Mouse (Mus musculus) erythroid progenitor cell, adult 5-6 weeks (primary cell): ENCODE measurements around the gene Gm42957. TPM values are rescaled to one million over a fixed set of nuclear protein-coding genes. Genes with fewer than 3 reads are reported as not detected.
"Not testable (repeated sequence)": the region's sequence is repeated elsewhere in the genome, so short reads cannot be mapped to it uniquely, and the experiment has no call there.

Experiments
- ATAC-seq: replicated peaks from 2 replicates; pipeline ENCODE4 v1.8.0; 2016; ENCODE audit warnings: moderate number of reproducible peaks, mild to moderate bottlenecking, moderate TSS enrichment, inconsistent platforms; ENCODE audit not compliant: poor library complexity, low FRiP score, severe bottlenecking
- total RNA-seq, 2 experiments: library from RNA; stranded (forward) in 1 of 2; stranded (reverse) in 1 of 2; fragments of 150-400 nt in 1 of 2; fragments of 186-747, 209-891 nt in 1 of 2; gene quantifications; 2 replicates each; pipeline versions ENCODE4 v1.2.3 to v1.2.4; 2015 to 2017; ENCODE audit warnings: low replicate concordance in 2 of 2

Gm42957 gene
- total RNA-seq, 2 experiments from 2014 or later: not detected

DNA sequence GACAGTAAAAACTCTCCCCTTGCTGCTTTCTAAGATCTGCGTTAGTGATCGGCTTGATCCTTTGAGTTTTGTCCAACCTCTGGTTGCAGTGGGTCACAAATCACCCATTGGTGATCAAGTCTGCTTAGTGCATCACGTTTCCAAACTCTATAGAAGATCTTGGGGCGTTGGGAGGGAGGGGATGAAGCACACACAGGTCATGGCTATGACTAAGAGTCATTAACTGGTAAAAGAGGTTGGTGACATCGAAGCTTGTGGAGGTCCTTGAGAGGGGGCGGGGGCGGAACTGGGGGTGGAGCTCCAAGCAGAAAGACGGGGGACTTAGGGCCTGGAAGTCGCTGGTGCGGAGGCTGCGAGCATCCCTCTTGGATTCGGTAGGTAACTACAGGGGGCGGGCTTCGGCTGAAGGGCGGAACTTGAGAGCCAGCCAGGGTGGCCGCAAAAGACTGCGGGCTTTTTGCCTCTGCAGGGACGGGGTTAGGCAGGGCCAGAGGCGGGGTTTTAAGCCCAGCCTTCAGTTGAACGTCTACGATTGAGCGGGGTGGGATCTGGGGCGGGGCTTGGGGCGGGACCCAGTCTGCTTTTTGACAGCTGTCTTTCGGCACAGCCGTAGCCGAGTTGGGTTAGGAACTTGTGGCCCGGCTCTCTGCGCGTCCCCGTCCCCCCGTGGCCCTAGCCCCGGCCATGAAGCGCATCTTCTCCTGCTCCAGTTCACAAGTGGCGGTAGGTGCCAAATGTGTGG is 34.6 kb downstream of the Gm42957 start, which contains the start of gene Ankrd35:
Gene Ankrd35, plus strand, starts transcription at position 405 of the 742 bp plus-strand sequence.
- peak; percentile 92 for ATAC-seq

DNA sequence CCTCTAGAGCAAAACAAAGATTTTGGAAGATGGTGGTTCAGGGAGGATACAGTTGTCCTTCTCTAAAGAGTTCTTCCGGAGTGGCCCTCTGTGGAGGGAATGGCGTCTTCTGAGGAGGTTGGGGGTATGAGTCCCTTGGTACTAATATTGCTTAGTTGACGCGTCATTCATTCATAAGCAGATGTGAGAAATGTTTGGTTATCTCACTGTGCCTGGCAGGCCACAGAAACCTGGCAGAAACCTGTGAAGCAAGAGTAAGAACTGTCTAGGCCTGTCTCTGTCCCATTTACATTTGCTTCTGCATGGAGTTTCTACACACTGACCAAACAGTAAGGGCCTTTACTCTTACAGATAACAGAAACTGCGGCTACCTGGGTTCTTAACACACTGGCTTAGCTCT is 36.2 kb downstream of the Gm42957 start:
- no peak for ATAC-seq

DNA sequence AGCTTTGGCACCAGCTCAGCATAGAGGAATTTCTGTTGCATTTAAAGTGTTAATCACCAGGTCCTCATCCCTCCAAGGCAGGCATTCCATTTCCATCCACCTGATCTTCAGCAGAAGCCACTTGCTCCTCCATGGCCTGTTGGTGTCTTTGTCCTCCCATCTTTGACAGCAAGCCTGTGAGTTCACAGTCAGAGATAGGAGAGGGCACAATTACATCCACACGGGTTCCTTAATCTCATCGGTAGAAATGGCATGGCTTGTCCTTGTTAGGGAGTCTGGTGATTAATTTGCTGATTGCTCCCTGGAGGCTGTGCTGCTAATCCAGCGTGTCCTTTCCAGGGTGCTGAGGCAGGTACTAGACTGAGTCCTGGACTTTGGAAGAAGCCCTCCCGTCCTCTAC is 38.2 kb downstream of the Gm42957 start:
- no peak for ATAC-seq

DNA sequence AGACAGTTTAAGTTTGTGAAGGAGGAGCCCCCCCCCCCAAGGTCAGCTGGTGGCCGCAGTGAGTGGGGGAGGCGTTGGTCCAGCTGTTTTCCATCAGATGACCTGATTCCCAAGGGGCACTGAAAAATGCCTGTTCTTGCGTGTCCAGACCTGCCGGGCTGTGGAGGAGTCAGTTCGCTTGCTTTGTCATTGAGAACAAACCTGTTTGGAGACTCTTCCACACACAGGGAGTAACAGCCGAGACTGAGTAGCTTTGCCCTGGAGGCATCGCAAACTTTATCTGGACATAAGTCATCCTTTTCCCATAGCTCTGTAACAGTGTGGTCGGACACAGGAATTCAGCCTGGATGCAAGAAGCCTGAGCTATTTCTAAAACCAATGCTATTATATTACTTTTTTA is 39.2 kb downstream of the Gm42957 start:
- no peak for ATAC-seq

DNA sequence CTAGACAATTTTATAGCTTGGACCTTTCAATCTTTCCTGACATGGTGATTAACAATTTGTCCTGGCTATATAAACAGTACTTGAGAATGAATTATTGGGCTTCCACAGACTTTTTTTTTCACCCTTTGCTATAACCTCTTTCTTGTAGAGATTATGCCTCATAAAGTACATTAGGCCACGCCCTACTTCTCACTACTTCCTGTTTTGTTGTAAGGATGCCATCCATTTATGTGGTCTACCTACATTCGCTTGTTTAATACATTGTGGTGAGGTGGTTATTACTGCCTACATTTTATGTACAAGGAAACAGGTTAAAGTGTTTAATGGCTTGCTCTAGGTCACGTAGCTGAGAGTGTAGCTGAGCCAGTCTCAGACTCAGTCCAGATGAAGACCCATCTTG is 39.9 kb downstream of the Gm42957 start:
- ATAC-seq: no peak

DNA sequence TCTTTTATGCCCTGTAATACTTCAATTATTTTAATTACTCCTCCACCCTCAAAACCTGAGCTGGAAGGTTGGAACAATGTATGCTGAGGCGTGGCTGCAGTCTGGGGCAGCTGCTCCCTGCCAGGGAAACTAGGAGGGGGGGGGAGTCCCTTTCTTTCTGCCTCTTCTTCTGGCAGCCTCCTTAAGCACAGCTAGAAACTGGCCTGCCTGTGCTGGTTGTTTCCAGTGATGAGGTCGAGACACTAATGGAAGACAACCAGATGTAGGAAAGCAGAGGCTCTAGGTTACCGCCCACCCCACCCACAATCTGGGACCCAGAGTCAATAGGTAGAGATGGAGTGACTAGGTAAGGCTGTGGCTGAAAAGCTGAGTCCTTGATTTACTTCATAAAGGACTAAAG is 40.4 kb downstream of the Gm42957 start:
- no peak for ATAC-seq

DNA sequence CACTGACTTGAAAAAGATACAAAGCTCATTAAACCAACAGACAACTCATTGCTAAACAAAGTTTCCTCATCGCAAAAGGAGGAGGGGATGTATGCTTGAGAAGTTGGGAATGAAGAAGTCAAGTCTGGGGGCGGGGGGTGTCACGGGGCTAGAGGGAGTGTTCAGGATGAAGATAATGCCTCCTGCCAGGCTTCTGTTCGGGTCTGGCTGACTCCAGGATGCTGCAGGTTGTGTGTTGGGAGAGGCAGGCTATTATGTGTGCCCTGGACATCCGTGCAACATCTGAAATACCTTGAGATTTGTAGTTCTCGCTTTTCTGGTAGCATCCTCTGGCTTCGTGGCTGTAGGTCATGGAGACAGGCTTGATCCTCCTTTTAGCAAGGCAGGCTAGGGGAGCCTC is 43.2 kb downstream of the Gm42957 start:
- ATAC-seq: no peak

DNA sequence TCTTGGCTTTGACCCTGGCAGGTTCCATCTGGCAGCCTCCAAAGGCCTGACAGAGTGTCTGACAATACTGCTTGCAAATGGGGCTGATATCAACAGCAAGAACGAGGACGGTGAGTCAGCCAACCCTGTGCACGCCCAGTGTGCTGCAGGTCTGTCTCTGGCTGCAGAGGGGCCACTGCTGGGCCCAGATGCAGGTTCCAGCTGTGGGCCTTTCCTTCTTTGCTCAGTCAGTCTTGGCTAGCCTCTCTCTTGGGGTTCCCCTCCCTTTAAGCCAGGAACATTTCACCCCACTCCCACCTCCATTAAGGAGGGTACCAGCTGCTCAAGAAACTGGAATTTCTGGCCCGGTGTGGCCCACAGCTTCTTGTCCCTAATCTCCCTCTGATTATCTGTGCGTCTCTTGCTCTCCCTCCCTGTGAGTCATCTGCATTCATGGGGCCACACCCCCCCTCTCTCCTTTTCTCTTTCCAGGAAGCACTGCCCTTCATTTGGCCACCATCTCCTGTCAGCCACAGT is 43.9 kb downstream of the Gm42957 start:
- ATAC-seq: no peak

DNA sequence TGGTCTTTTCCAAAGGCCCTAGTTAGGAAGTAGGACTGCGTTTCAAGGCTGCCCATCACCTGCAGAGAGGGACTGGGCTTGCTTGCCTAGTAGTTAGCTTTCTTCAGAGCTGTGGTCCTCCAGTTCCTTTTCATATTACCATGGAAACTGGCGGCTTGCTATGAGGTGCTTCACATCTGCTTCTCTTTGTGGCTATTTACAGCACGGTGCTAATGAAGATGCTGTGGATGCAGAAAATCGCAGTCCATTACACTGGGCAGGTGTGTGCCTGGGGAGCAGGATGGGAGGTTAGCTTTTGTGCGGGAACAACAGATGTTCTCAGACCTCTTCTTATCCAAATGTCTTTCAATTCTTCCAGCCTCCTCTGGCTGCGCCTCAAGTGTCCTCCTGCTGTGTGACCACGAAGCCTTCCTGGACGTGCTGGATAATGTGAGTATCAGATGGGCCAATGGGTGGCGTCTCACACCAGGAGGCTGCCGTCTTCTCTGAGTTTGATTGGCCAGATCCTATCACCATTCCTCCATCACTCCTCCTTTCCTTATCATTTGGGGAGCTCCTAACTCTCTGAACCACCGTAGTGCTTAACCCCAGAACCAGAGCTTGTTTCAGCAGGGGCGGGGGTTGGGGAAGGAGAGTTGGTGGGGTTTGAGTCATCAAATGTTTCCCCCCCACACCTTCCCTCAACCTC is 45.1 kb downstream of the Gm42957 start:
- no peak for ATAC-seq

DNA sequence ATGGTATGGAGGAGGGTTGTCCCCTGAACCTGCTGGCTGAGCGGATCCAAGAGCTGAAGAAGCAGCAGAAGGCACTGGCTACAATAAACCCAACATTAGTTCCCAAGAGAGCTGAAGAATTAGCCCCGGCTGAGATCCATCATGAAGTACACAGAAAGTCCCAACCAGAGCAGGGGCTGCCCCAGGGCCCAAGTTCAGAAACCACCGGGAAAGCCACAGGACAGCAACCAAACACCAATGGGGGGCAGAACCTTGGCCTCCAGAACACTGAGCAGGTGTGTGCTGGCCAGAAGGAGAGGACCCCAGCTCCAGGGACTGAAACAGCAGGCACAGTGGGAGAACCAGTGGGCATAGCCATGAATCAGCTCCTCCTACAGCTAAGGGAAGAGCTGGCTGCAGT is 48.2 kb downstream of the Gm42957 start:
- no peak for ATAC-seq

DNA sequence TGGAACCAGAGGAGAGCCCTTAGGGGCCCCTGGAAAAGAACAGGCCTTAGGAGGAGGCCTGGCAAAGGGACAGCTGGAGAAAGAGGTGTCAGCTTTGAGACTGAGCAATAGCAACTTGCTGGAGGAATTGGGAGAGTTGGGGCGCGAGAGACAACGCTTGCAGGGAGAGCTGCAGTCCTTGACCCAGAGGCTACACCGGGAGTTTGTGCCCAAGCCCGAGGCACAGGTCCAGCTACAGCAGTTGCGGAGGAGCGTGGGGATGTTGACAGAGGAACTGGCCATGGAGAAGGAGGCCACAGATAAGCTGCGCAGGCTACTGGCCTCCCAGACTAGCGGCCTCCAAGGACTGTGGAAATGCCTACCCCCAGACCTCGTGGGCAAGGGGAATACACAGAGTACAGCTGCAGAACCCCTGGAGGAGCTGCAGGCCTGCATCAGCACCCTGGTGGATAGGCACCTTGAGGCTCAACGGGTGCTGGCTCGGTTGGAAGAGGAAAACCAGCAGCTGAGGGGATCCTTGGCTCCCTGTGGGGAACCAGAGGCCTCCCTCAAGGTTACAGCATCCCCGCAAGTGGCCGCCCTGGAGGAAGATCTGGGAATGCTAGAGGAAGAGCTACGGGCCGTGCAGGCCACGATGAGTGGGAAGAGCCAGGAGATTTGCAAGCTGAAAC is 49.0 kb downstream of the Gm42957 start:
- no peak for ATAC-seq

DNA sequence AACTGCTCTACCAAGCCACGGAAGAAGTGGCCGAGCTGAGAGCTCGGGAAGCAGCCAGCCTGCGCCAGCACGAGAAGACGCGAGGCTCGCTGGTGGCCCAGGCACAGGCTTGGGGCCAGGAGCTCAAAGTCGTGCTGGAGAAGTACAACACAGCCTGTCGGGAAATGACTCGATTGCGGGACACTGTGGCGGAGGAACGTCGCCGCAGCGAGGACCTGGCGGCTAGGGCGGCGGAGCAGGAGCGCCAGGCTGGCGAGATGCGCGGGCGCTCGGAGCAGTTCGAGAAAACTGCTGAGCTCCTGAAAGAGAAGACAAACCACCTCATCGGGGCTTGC is 49.5 kb downstream of the Gm42957 start:
- ATAC-seq: no peak

DNA sequence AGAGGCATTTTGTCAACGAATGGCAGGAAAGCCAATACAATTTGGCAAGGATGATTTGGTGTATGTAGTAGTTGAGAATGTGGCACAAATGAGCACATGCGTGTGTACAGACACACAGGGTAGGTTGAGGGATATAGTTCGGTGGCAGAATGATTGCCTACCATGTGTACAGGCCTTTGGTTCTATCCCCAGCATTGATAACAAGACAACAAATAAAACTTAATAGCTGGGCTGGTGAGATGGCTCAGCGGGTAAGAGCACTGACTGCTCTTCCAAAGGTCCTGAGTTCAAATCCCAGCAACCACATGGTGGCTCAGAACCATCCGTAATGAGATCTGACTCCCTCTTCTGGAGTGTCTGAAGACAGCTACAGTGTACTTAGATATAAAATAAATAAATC is 50.8 kb downstream of the Gm42957 start:
- ATAC-seq: not testable (repeated sequence)

DNA sequence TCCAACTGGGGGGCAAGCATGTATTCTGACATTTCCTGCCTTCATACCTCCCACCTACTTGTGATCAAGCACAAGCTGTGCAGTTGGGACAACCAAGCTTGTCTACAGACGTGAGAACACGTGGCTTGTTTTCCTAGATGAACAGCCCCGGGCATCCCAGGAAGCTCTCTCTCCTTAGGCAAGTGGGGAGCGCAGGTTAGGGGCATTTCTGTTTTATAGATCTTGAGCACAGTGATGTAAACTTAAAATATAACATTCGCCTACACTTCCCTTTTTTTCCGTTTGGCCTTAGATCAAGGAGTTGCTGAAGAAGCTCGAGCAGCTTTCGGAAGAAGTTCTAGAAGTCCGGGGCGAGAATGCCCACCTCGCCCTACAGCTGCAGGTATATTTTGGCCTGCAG is 53.6 kb downstream of the Gm42957 start:
- no peak for ATAC-seq

DNA sequence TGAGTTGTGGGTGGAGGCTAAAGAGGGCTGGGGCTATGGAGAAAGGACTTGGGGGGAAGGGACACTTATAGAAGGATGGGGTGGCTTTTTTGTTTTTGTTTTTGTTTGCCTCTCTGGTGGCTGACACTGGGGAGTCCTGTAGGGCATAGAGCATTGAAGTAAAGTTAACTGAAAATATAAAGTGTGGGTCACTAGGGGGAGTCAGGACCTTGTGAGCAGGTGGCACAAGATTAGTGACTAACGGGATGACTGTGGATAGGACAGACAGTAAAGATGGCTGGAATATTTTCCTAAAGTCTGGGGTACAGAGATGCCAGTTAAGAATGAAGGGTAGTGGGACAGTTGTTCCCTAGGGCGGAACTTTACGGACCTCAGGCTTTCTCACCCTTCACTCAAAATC is 55.0 kb downstream of the Gm42957 start:
- no peak for ATAC-seq

DNA sequence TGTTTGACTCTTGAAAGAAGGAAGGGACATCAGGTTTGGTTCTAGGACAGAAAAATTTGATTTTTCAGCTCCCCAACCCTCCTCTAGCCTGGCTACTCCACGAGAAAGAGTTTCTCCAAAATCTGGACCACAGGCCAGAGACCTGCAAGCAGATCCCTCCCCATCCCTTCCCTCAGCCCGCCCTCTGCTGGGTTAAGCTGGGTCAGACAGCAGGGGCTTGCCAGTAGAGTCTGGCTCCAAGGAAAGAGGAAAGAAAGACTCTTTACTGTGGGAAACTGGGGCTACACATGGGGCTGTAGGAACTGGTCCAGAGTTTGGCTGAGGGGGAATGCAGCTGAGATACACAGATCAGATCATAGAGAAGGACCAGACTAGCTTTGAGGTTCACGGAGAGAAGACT is 57.2 kb downstream of the Gm42957 start:
- ATAC-seq: no peak

DNA sequence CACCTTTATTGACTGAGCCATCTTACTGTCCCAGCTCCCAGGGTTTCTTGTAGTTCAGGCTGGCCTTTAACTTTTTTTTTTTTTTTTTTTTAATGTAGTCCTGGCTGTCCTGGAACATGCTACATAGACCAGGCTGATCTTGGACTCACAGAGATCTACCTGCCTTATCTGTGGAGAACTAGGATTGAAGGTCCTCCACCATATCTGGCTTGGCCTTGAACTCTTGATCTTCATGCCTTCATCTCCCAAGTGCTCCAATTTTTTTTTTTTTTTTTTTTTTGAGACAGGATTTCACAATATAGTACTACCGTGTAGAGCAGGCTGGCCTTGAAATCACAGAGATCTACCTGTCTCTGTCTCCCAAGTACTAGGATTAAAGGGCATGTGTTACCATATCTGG is 58.3 kb downstream of the Gm42957 start:
- ATAC-seq: no peak

DNA sequence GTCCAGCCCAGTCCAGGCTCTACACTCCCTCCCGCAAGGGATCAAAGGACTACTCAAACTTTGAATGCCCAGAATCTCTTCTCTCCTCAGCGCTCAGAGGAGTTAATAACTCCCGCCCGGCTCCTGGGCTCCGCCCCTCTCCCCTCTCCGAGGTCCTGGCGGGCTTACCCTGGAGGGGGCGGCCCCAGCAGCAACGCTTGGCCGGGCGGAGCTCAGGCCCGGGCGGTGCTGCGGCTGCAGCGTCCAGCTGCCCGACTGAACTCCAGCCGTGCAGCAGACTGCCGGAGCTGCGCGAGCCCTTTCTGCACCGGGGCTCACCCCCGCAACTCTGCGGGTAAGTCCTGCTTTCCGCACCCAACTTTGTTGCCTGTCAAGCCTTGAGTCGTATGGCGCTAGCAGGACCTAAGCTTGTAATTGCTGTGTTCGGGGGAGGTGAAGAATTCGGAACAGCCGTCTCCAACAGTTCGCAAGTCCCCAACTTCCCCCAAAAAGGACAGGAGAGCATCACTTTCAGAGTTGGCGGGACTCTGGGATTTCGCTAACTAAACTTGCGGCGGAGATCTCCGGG is 61.0 kb downstream of the Gm42957 start, which contains the start of gene Pias3:
Gene Pias3, plus strand, starts transcription at position 187 of the 568 bp plus-strand sequence.
- peak; percentile 86 for ATAC-seq

DNA sequence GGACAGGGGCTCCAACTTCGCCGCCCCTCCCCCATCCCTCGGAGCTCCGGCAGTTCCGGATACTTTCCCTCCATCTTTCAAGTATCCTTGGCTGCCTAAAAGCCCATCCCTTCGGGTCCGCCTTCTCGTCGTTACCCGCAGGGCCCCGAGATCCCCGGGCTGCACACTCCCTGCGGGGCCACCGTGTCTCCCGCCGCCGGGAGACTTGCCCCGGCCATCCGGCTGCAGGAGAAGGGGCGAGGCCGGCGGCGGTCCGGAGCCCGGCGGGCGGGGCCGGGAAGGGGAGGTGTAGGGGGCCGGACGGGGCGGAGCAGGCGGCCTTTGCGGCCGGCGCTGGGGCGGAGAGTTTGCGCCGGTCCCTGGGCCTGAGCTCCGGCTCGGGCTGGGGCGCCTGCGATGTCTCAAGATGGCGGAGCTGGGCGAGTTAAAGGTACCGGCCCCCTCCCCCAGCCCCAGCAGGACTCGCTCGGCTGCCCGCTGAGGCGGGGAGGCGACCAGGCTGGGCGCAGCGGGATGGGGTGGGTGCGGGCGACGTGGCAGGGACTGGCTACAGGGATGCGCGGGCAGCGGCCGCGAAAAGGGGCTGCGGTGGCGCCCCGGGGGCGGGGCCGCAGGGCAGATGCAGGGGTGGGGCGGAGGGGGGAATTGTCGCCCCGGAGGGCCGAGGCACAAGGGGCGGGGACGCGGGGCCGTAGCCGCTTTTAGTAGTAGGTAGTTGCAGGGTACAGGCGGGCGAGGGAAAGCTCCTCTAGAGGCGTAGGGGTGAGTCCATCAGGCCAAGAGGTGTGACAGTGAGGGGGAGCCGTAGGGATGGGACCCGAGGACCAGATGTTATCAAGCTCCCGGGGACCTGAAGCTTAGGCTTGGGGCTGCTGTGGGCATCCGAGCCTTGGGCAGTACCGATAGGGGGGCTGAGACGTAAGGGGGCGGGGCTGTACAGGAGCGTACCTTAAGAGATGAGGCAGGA is 61.8 kb downstream of the Gm42957 start:
- ATAC-seq: peak; percentile 87
